Mouse (Mus musculus) mesoderm, embryonic 11.5 days (tissue): ENCODE measurements around the gene Pomgnt1.

Experiments used
- DNase-seq: peaks from one replicate; pipeline ENCODE4 v3.0.0-alpha.2; 2012; ENCODE audit warnings: low read depth, low spot score

The Pomgnt1 gene

GRCm38 (mm10) chr4:116123602-116124519 is at the start of gene Pomgnt1, which contains the start of gene Rad54l:
Gene Pomgnt1 (plus strand): TSS chr4:116123840.
Gene Rad54l (minus strand): TSS chr4:116123690.
- peak; percentile 96 for DNase-seq

DNA sequence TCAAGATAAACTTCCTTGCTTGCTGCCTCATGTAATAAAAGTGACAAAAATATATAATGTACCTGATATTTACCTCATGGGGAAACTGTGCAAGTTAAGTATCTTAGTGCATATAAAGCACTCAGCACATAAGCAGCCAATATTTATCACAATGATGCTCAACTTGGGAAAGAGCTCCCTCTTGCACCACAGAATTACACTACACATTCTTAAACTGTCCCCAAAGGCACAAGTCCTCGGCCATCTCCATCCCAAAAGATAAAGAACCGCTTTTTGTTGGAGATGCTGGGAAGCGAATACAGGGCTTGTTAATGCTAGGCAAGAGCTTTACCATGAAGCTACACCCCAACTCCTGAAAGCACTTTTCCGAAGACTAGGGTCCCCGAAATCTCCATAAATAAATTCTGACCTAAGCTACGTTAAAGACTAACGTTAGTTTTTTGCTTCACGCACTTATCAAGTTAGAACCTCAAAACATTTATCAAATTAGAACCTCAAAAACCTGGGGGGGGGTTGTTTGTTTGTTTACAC is 49.4 kb upstream of the Pomgnt1 start:
- DNase-seq: peak; percentile 7

DNA sequence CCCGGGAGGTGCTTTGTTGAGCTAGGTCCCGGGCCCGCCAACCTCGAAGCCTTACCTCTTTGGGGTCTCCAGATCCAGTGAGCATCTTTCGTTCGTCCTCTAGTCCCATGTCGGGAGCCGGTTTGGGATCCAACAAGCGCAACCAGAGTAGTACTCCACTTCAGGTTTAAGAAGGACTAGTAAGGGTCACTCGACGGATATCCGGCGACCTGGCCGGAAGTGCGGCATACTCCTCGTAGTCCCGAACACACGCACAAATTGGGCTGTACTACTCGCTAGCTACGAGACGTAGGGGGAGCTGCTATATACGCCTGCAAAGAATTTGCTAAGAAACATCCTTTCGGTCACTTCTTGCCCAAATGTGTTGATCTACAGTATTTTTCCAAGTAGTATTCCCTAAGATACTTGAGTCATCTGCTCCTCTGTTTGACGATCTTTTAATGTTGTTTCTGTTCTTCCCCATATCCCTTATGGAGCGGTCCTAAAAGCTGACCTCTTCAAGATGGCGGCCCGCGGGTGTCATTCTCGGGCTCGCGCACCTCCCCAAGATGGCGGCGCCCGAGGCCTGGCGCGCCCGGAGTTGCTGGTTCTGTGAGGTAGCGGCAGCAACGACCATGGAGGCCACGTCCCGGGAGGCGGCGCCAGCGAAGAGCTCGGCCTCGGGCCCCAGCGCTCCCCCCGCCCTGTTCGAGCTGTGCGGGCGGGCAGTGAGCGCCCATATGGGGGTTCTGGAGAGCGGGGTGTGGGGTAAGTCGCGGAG is 48.6 kb upstream of the Pomgnt1 start, which contains the start of the genes Uqcrh and Lrrc41:
Gene Uqcrh, minus strand, starts transcription at position 211 of the 760 bp plus-strand sequence.
Gene Lrrc41, plus strand, starts transcription at position 409 of the 760 bp plus-strand sequence.
- peak; percentile 97 for DNase-seq

- DNase-seq: peak; percentile 75
Observed at GRCm38 (mm10) chr4:116075631-116076368, 47.8 kb upstream of the Pomgnt1 start.

- peak; percentile 41 for DNase-seq
Observed at GRCm38 (mm10) chr4:116076369-116077231, 47.0 kb upstream of the Pomgnt1 start.

DNA sequence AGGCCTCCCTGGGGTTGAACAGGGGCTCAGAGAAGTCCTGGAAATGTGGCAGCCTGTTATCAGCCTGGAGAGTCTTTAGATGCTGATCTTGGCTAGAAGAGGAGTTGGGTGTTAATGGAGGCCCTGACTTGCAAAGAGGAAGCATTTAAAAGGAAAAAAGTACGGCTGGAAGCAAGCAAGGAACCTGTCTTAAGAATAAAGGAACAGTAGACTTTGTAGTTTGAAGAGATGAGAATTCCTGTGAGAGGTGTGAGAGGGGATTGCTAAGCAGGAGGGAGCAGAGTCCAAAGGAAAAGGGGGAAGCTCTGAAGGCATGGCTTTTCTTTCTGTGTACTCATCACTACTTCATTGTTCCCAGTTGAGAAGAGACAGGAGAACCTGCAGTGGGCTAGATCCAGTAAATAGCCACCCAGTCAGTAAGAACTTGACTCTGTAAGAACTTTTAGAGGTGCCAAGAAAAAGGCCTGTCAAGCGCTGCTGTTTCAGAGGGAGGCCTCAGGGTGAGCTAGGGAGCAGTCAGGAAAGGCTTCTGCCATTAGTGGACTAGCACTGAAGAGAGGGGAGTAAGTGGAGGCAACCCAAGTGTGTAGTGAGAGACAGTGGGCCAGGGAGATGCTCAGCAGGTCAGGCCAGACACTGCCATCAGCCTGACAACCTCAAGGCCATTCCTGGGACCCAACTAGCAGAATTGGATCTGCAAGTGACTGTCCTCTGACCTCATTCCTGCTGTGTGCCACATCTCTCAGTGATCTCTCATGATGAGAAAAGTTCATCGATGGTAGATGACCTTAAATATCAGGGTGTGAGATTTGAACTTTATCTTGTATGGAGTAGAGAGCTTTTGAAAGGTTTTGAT is 46.2 kb upstream of the Pomgnt1 start:
- DNase-seq: no peak

- DNase-seq: no peak
Observed at GRCm38 (mm10) chr4:116088510-116089249, 35.0 kb upstream of the Pomgnt1 start.

- DNase-seq: no peak
Observed at GRCm38 (mm10) chr4:116096291-116096690, 27.3 kb upstream of the Pomgnt1 start.

- no peak for DNase-seq
Observed at GRCm38 (mm10) chr4:116097211-116097610, 26.4 kb upstream of the Pomgnt1 start.

DNA sequence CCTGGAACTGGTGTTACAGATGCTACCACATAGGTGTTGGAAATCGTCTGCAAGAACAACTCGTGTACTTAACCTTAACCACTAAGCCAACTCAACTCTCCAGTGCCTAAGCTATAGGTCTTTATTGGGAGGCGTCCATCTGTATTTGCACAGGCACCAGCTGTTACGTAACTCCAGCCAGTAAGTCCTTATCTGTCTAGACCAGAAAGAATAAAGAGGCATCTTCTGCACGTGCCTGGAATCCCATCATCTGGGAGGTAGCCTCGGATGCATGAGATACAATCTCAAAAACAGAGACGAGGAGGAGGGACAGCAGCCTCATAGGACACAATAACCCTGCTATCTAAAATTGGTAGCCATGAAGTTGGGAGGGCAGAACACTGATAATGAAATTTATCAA is 22.7 kb upstream of the Pomgnt1 start:
- DNase-seq: no peak

GRCm38 (mm10) chr4:116105278-116105677 is 18.4 kb upstream of the Pomgnt1 start:
- no peak for DNase-seq

GRCm38 (mm10) chr4:116110695-116111094 is 12.9 kb upstream of the Pomgnt1 start:
- no peak for DNase-seq

- DNase-seq: no peak
Observed at GRCm38 (mm10) chr4:116111486-116111885, 12.2 kb upstream of the Pomgnt1 start.

DNA sequence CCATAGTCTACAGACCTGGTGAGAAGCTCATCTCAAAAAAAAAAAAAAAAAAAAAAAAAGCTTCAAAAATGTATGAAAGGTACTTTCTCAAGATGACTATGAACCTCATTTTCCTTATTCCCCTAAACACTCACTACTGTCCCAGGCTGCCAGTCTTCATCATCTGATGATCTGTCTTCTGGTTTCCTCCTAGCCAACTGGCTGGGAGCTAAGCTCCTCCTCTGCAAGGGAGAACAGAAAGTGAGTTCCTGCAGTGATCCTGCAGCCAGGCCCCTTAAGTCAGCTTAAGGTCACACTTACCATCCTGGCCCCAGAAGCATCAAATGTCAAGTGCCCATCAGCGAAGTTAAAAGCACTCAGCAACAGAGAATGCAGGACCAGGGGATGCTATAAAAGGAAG is 878 bp upstream of the Pomgnt1 start:
- no peak for DNase-seq

DNA sequence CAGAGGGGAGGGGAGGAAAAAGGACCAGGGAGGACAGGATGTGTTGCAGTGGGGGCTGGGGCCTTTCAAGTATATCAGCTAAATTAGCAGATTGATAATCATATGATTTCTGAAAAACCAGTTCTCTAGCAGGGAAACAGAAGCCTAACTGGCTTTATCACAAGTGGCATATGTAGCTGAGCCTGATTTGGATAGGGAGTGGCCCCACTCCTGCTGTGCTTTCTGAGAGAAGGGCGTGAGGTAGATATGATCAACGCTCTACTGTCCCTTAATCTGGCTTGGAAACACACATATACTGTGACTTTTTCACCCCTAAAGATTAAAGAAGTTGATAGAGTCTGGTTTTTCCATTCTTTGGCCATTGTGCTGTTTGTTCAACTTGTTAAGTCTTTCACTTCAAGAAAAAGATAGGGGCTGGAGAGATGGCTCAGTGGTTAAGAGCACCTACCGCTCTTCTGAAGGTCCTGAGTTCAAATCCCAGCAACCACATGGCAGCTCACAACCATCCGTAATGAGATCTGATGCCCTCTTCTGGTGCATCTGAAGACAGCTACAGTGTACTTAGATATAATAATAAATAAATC is 2.3 kb downstream of the Pomgnt1 start:
- DNase-seq: no peak

GRCm38 (mm10) chr4:116127956-116128355 is 4.3 kb downstream of the Pomgnt1 start:
- no peak for DNase-seq

GRCm38 (mm10) chr4:116133126-116133525 is 9.5 kb downstream of the Pomgnt1 start:
- no peak for DNase-seq

- DNase-seq: peak; percentile 50
Observed at GRCm38 (mm10) chr4:116134990-116135389, 11.3 kb downstream of the Pomgnt1 start.
